Mouse (Mus musculus) intestine, postnatal 0 days (tissue): Measurements from ENCODE around the gene Diras1. TPM values are rescaled to one million over a fixed set of nuclear protein-coding genes. Genes with fewer than 3 reads are reported as not detected.

Experiments
- ATAC-seq: fragments of 200-750 bp; cut with Nextera tagmentation; 2 replicates; pipeline ENCODE4 v1.8.0; 2017; ENCODE audit warnings: mild to moderate bottlenecking, moderate TSS enrichment, moderate library complexity
- H3K27ac ChIP-seq: fragments of 300-500 bp; sonication (generic); 2 replicates; pipeline ENCODE4 v1.5.1; 2014; ENCODE audit warnings: mild to moderate bottlenecking, low read depth, low read length, moderate library complexity
- H3K27me3 ChIP-seq: fragments of 300-500 bp; sonication (generic); replicated peaks from 2 replicates; pipeline ENCODE4 v1.6.1; 2014; ENCODE audit warnings: low read length, mixed read lengths; ENCODE audit not compliant: control insufficient read depth, insufficient read depth
- H3K36me3 ChIP-seq: fragments of 300-500 bp; sonication (generic); 2 replicates; pipeline ENCODE4 v1.6.1; 2014; ENCODE audit warnings: mild to moderate bottlenecking, moderate library complexity; ENCODE audit not compliant: control insufficient read depth, insufficient read depth
- H3K4me1 ChIP-seq: fragments of 300-500 bp; sonication (generic); replicated peaks from 2 replicates; pipeline ENCODE4 v1.6.1; 2014; ENCODE audit warnings: antibody characterized with exemption, low read length, mixed read lengths; ENCODE audit not compliant: control insufficient read depth, insufficient read depth
- H3K4me2 ChIP-seq: fragments of 300-500 bp; sonication (generic); replicated peaks from 2 replicates; pipeline ENCODE4 v1.6.1; 2014; ENCODE audit warnings: low read depth, mild to moderate bottlenecking, moderate library complexity
- H3K4me3 ChIP-seq: fragments of 300-500 bp; sonication (generic); 2 replicates; pipeline ENCODE4 v1.5.1; 2014; ENCODE audit warnings: low read depth, low read length
- H3K9ac ChIP-seq: fragments of 300-500 bp; sonication (generic); 2 replicates; pipeline ENCODE4 v1.6.1; 2014; ENCODE audit warnings: mild to moderate bottlenecking, low read depth, low read length
- H3K9me3 ChIP-seq: fragments of 300-500 bp; sonication (generic); 2 replicates; pipeline ENCODE4 v1.6.1; 2016; ENCODE audit warnings: mixed run types; ENCODE audit not compliant: control insufficient read depth
- CTCF ChIP-seq: sonication (generic); IDR thresholded peaks from 2 replicates; pipeline ENCODE4 v1.5.1; 2016; ENCODE audit warnings: low read depth, mild to moderate bottlenecking, control low read depth, antibody characterized with exemption, moderate library complexity
- WGBS: fragments of 180-500 bp; shearing (Covaris S2); extraction: QIAGEN DNeasy Blood & Tissue Kit; methylation state at CpG from one replicate; pipeline ENCODE4 v1.1.7; 2014; 5-methylcytosine and 5-hydroxymethylcytosine counted together
- polyA plus RNA-seq: library from polyadenylated mRNA; unstranded; fragments of >200 nt; fragmentation: Nextera tagmentation; extraction: Ambion mirVana; gene quantifications from 2 replicates; pipeline ENCODE4 v1.2.1, GENCODE M21; 2015

The Diras1 gene
- polyA plus RNA-seq, 1 experiment from 2014 or later, result 0.91 TPM

- Histone ChIP-seq H3K36me3 (no peaks in the 10 kb centered on the region), H3K9ac (no peak overlapping the region), H3K4me2 (no peak overlapping the region), H3K27ac (no peak overlapping the region), H3K4me3 (no peak overlapping the region), H3K9me3 (no peaks in the 10 kb centered on the region), H3K4me1 (no peaks in the 10 kb centered on the region), H3K27me3 (peaks cover 10% of the 10 kb centered on the region; the same call in 1 of the 2 replicates)
- 38% methylated on average over 10 of the region's 10 CpGs for WGBS
- TF ChIP-seq CTCF, result no peak
- no peak for ATAC-seq
Observed at GRCm38 (mm10) chr10:81018326-81018725, 7.1 kb downstream of the Diras1 start.

GRCm38 (mm10) chr10:81016645-81017044 lies 8.8 kb downstream of the Diras1 start:
- no peak overlapping the region for H3K27ac ChIP-seq

GRCm38 (mm10) chr10:81015666-81016065 lies 9.8 kb downstream of the Diras1 start:
- no peak for TF ChIP-seq CTCF
- H3K4me2 ChIP-seq, result no peak overlapping the region
- WGBS, result 95% methylated on average over 2 of the region's 2 CpGs
- H3K4me1 ChIP-seq, result no peaks in the 10 kb centered on the region
- H3K36me3 ChIP-seq, result no peaks in the 10 kb centered on the region
- H3K27me3 ChIP-seq, result no peaks in the 10 kb centered on the region
- no peak for ATAC-seq
- no peaks in the 10 kb centered on the region for H3K9me3 ChIP-seq
- H3K4me3 ChIP-seq, result no peak overlapping the region
- H3K27ac ChIP-seq, result no peak overlapping the region
- H3K9ac ChIP-seq, result no peak overlapping the region

More at GRCm38 (mm10) chr10:81016645-81017044, 8.8 kb downstream of the Diras1 start:
- Histone ChIP-seq H3K4me1 (no peaks in the 10 kb centered on the region), H3K4me3 (no peak overlapping the region), H3K36me3 (no peaks in the 10 kb centered on the region), H3K27me3 (no peaks in the 10 kb centered on the region), H3K9ac (no peak overlapping the region), H3K4me2 (no peak overlapping the region), H3K9me3 (no peaks in the 10 kb centered on the region)
- peak; percentile 89 for TF ChIP-seq CTCF
- WGBS, result 9% methylated on average over 7 of the region's 7 CpGs
- ATAC-seq, result no peak

GRCm38 (mm10) chr10:81014393-81015384 lies 10.8 kb downstream of the Diras1 start, which contains the start of gene Gng7:
TSS of gene Gng7 (minus strand) at chr10:81014945.
- no peak for TF ChIP-seq CTCF
- H3K27me3 ChIP-seq, result no peaks in the 10 kb centered on the region
- no peak within 1 kb of the TSS for H3K9ac ChIP-seq
- H3K36me3 ChIP-seq, result no peaks in the 10 kb centered on the region
- H3K4me2 ChIP-seq, result peak within 1 kb of the TSS; percentile 64
- peak; percentile 96 for ATAC-seq
- H3K4me1 ChIP-seq, result no peaks in the 10 kb centered on the region
- peak within 1 kb of the TSS; percentile 36 for H3K4me3 ChIP-seq
- H3K9me3 ChIP-seq, result no peaks in the 10 kb centered on the region
- no peak within 1 kb of the TSS for H3K27ac ChIP-seq
- 10% methylated on average over 31 of the region's 31 CpGs for WGBS

GRCm38 (mm10) chr10:81010851-81011250 lies 14.6 kb downstream of the Diras1 start:
- ATAC-seq, result no peak
- WGBS, result 76% methylated on average over 6 of the region's 6 CpGs
- Histone ChIP-seq H3K4me2 (no peak overlapping the region), H3K4me3 (no peak overlapping the region), H3K4me1 (no peaks in the 10 kb centered on the region), H3K9me3 (no peaks in the 10 kb centered on the region), H3K27ac (no peak overlapping the region), H3K36me3 (no peaks in the 10 kb centered on the region), H3K27me3 (no peaks in the 10 kb centered on the region), H3K9ac (no peak overlapping the region)
- no peak for TF ChIP-seq CTCF

GRCm38 (mm10) chr10:81007240-81007639 lies 18.2 kb downstream of the Diras1 start:
- no peaks in the 10 kb centered on the region for H3K4me1 ChIP-seq
- H3K36me3 ChIP-seq, result no peaks in the 10 kb centered on the region
- H3K9ac ChIP-seq, result no peak overlapping the region
- H3K9me3 ChIP-seq, result no peaks in the 10 kb centered on the region
- ATAC-seq, result no peak
- H3K27me3 ChIP-seq, result no peaks in the 10 kb centered on the region
- WGBS, result 34% methylated on average over 7 of the region's 7 CpGs
- no peak for TF ChIP-seq CTCF
- no peak overlapping the region for H3K27ac ChIP-seq
- H3K4me2 ChIP-seq, result no peak overlapping the region
- H3K4me3 ChIP-seq, result no peak overlapping the region
